Mouse (Mus musculus): ENCODE results near the gene Trim71. TPM values are rescaled to one million over a fixed set of nuclear protein-coding genes. Genes with fewer than 3 reads are reported as not detected.

Gene Trim71
- total and polyA plus RNA-seq, 2 experiments from 2014 or later, result 0.13 to 0.19 TPM

- ATAC-seq (no peak), DNase-seq (no peak)
- 75% methylated on average over 12 of the region's 12 CpGs for WGBS
- no peaks in the 10 kb centered on the region for H3K36me3 ChIP-seq (ENCODE audit: insufficient read depth)
- H3K27me3 ChIP-seq (ENCODE audit: insufficient read depth, low read length), result peaks cover 15% of the 10 kb centered on the region
- no peaks in the 10 kb centered on the region for H3K9me3 ChIP-seq (ENCODE audit: low read length)
- TF ChIP-seq CTCF (IDR thresholded peaks at IDR 0.05; ENCODE audit: low read depth), result no peak
- H3K4me3 ChIP-seq (ENCODE audit: low read depth, low read length), result no peak overlapping the region
- H3K9ac ChIP-seq, result no peak overlapping the region
- no peaks in the 10 kb centered on the region for H3K4me1 ChIP-seq (ENCODE audit: insufficient read depth)
- no peak overlapping the region for H3K27ac ChIP-seq (ENCODE audit: low read depth, low read length)
- no peak overlapping the region for H3K4me2 ChIP-seq (ENCODE audit: low read depth)
Observed at GRCm38 (mm10) chr9:114546765-114547164, 17.4 kb downstream of the Trim71 start.

GRCm38 (mm10) chr9:114544754-114545393 is 19.3 kb downstream of the Trim71 start:
- WGBS, result 23% methylated on average over 9 of the region's 9 CpGs
- H3K36me3 ChIP-seq (ENCODE audit: insufficient read depth), result no peaks in the 10 kb centered on the region
- no peak for ATAC-seq
- H3K4me1 ChIP-seq (ENCODE audit: insufficient read depth), result no peaks in the 10 kb centered on the region
- peaks cover 12% of the 10 kb centered on the region for H3K27me3 ChIP-seq (ENCODE audit: insufficient read depth, low read length)
- H3K9me3 ChIP-seq (ENCODE audit: low read length), result no peaks in the 10 kb centered on the region
- no peak overlapping the region for H3K9ac ChIP-seq
- H3K4me2 ChIP-seq (ENCODE audit: low read depth), result no peak overlapping the region
- no peak for TF ChIP-seq CTCF (IDR thresholded peaks at IDR 0.05; ENCODE audit: low read depth)
- no peak for DNase-seq
- H3K4me3 ChIP-seq (ENCODE audit: low read depth, low read length), result no peak overlapping the region
- H3K27ac ChIP-seq (ENCODE audit: low read depth, low read length), result no peak overlapping the region

GRCm38 (mm10) chr9:114543882-114544753 is 20.1 kb downstream of the Trim71 start:
- H3K9me3 ChIP-seq (ENCODE audit: low read length), result no peaks in the 10 kb centered on the region
- 47% methylated on average over 17 of the region's 17 CpGs for WGBS
- peaks cover 11% of the 10 kb centered on the region for H3K27me3 ChIP-seq (ENCODE audit: insufficient read depth, low read length)
- no peaks in the 10 kb centered on the region for H3K36me3 ChIP-seq (ENCODE audit: insufficient read depth)
- no peak overlapping the region for H3K9ac ChIP-seq
- H3K4me3 ChIP-seq (ENCODE audit: low read depth, low read length), result no peak overlapping the region
- H3K27ac ChIP-seq (ENCODE audit: low read depth, low read length), result no peak overlapping the region
- no peaks in the 10 kb centered on the region for H3K4me1 ChIP-seq (ENCODE audit: insufficient read depth)
- no peak overlapping the region for H3K4me2 ChIP-seq (ENCODE audit: low read depth)
- DNase-seq (no peak), ATAC-seq (no peak)
- TF ChIP-seq CTCF (IDR thresholded peaks at IDR 0.05; ENCODE audit: low read depth), result no peak

GRCm38 (mm10) chr9:114541279-114541741 is 22.9 kb downstream of the Trim71 start:
- Histone ChIP-seq H3K36me3 (ENCODE audit: insufficient read depth) (no peaks in the 10 kb centered on the region), H3K27me3 (ENCODE audit: insufficient read depth, low read length) (no peaks in the 10 kb centered on the region), H3K9ac (no peak overlapping the region), H3K4me1 (ENCODE audit: insufficient read depth) (no peaks in the 10 kb centered on the region), H3K4me3 (ENCODE audit: low read depth, low read length) (no peak overlapping the region), H3K4me2 (ENCODE audit: low read depth) (no peak overlapping the region), H3K27ac (ENCODE audit: low read depth, low read length) (no peak overlapping the region), H3K9me3 (ENCODE audit: low read length) (no peaks in the 10 kb centered on the region)
- DNase-seq (no peak), ATAC-seq (no peak)
- 74% methylated on average over 1 of the region's 1 CpGs for WGBS
- no peak for TF ChIP-seq CTCF (IDR thresholded peaks at IDR 0.05; ENCODE audit: low read depth)

GRCm38 (mm10) chr9:114538996-114539563 is 25.1 kb downstream of the Trim71 start:
- DNase-seq, result peak; percentile 52
- TF ChIP-seq CTCF (IDR thresholded peaks at IDR 0.05; ENCODE audit: low read depth), result no peak

GRCm38 (mm10) chr9:114536628-114537027 is 27.5 kb downstream of the Trim71 start:
- no peaks in the 10 kb centered on the region for H3K36me3 ChIP-seq (ENCODE audit: insufficient read depth)
- WGBS, result 34% methylated on average over 2 of the region's 2 CpGs
- no peak for DNase-seq
- no peak overlapping the region for H3K9ac ChIP-seq
- H3K9me3 ChIP-seq (ENCODE audit: low read length), result no peaks in the 10 kb centered on the region
- no peaks in the 10 kb centered on the region for H3K4me1 ChIP-seq (ENCODE audit: insufficient read depth)
- no peak overlapping the region for H3K4me3 ChIP-seq (ENCODE audit: low read depth, low read length)
- no peak overlapping the region for H3K27ac ChIP-seq (ENCODE audit: low read depth, low read length)
- no peak overlapping the region for H3K4me2 ChIP-seq (ENCODE audit: low read depth)
- ATAC-seq, result no peak
- no peaks in the 10 kb centered on the region for H3K27me3 ChIP-seq (ENCODE audit: insufficient read depth, low read length)
- TF ChIP-seq CTCF (IDR thresholded peaks at IDR 0.05; ENCODE audit: low read depth), result no peak

More at GRCm38 (mm10) chr9:114538996-114539563, 25.1 kb downstream of the Trim71 start:
- Histone ChIP-seq H3K9ac (no peak overlapping the region), H3K9me3 (ENCODE audit: low read length) (no peaks in the 10 kb centered on the region), H3K36me3 (ENCODE audit: insufficient read depth) (no peaks in the 10 kb centered on the region), H3K27me3 (ENCODE audit: insufficient read depth, low read length) (no peaks in the 10 kb centered on the region), H3K4me1 (ENCODE audit: insufficient read depth) (no peaks in the 10 kb centered on the region), H3K4me3 (ENCODE audit: low read depth, low read length) (no peak overlapping the region), H3K27ac (ENCODE audit: low read depth, low read length) (no peak overlapping the region), H3K4me2 (ENCODE audit: low read depth) (no peak overlapping the region)
- ATAC-seq, result no peak
- WGBS, result 62% methylated on average over 7 of the region's 7 CpGs

Measured in forebrain, postnatal 0 days (tissue).